Comparison of ENCODE assay signal across 7 mouse cellular contexts in genomic region chr8:120800308-120800865, GRCm38 (mm10).
DNase-seq lines count a peak whose midpoint lies in the region; TF ChIP-seq lines count a peak whose summit lies in the region.

No protein-coding gene starts in this region.

- TF ChIP-seq POLR2A in MEL (IDR thresholded peaks at IDR 0.05; ENCODE audit: control insufficient read depth in 1 of 2, insufficient read depth in 1 of 2, low read depth in 1 of 2, low read length in 2 of 2, poor library complexity in 1 of 2): no peak

- intact Hi-C loops in heart, postnatal 36 days (cut with DNase I): no loop called here

- H3K9ac ChIP-seq in MEL (ENCODE audit: control insufficient read depth, low read depth, low read length, poor library complexity, severe bottlenecking): no peak overlapping the region

- TF ChIP-seq CTCF in MEL (IDR thresholded peaks at IDR 0.05 in 2 of 3, conservative IDR thresholded peaks at IDR 0.05 in 1 of 3; ENCODE audit: control insufficient read depth in 1 of 3, insufficient read depth in 1 of 3, low read depth in 2 of 3, low read length in 3 of 3, poor library complexity in 1 of 3, severe bottlenecking in 1 of 3): peak in 2 of 3 experiments; percentile 21 to 44; a peak in 4 of 6 replicates
- TF ChIP-seq CTCF in layer of hippocampus, adult 2 months (conservative IDR thresholded peaks at IDR 0.05): peak; percentile 93

- no peaks in the 10 kb centered on the region for H3K36me3 ChIP-seq in MEL (ENCODE audit: control insufficient read depth in 1 of 2, insufficient read depth in 2 of 2, low read length in 2 of 2)

- TF ChIP-seq RAD21 in MEL (IDR thresholded peaks at IDR 0.05; ENCODE audit: low read depth, low read length): no peak

- no peak overlapping the region for H3K4me3 ChIP-seq in MEL (ENCODE audit: control insufficient read depth in 1 of 2, insufficient read depth in 1 of 2, low read depth in 2 of 2, low read length in 2 of 2)
- no peak overlapping the region for H3K4me3 ChIP-seq in layer of hippocampus, adult 2 months

- no peaks in the 10 kb centered on the region for H3K4me1 ChIP-seq in MEL (ENCODE audit: control insufficient read depth in 1 of 2, insufficient read depth in 2 of 2, low read length in 2 of 2)

- no peaks in the 10 kb centered on the region for H3K27me3 ChIP-seq in MEL (ENCODE audit: control insufficient read depth in 1 of 2, insufficient read depth in 2 of 2, low read length in 2 of 2)

- no peaks in the 10 kb centered on the region for H3K79me2 ChIP-seq in MEL (ENCODE audit: control insufficient read depth, insufficient read depth, low read length, poor library complexity)

- TF ChIP-seq EP300 in MEL (IDR thresholded peaks at IDR 0.05; ENCODE audit: low read depth in 1 of 2, low read length in 2 of 2): no peak

- peak; percentile 23 to 48 for DNase-seq in CD8-positive naive resting alpha-beta T cell, adult 2 months (ENCODE audit: low read depth in 2 of 2, low spot score in 2 of 2)
- DNase-seq in MEL (ENCODE audit: low read depth, low spot score): no peak
- DNase-seq in embryo, embryonic 9.5 days (ENCODE audit: extremely low spot score): peak; percentile 64
- DNase-seq in heart, postnatal 36 days: peak; percentile 63 to 76
- peak in 1 of 2 experiments; percentile 64 for DNase-seq in layer of hippocampus, adult 2 months (ENCODE audit: low spot score in 2 of 2)
- DNase-seq in lung, postnatal 25 days (ENCODE audit: low spot score): peak; percentile 44
- peak; percentile 49 to 73 for DNase-seq in right cerebral cortex, postnatal 10 days (ENCODE audit: low spot score in 2 of 2)

- H3K9me3 ChIP-seq in MEL (replicated peaks; ENCODE audit: insufficient read depth, low read length): no peaks in the 10 kb centered on the region

- H3K27ac ChIP-seq in MEL (ENCODE audit: control insufficient read depth, low read depth, low read length): no peak overlapping the region
- no peak overlapping the region for H3K27ac ChIP-seq in layer of hippocampus, adult 2 months

TF ChIP-seq in MEL, 35 proteins besides CTCF, POLR2A, EP300 and RAD21:
- TF ChIP-seq USF2 (IDR thresholded peaks at IDR 0.05; ENCODE audit: borderline replicate concordance in 1 of 2, insufficient read depth in 1 of 2, low read depth in 1 of 2, low read length in 2 of 2): no peak
- no peak for TF ChIP-seq ZC3H11A (IDR thresholded peaks at IDR 0.05; ENCODE audit: low read depth, low read length)
- no peak for TF ChIP-seq RCOR1 (IDR thresholded peaks at IDR 0.05; ENCODE audit: low read depth, low read length)
- no peak for TF ChIP-seq MYC (IDR thresholded peaks at IDR 0.05; ENCODE audit: low read depth, low read length)
- TF ChIP-seq UBTF (IDR thresholded peaks at IDR 0.05; ENCODE audit: borderline replicate concordance, insufficient read depth, low read depth, low read length): no peak
- TF ChIP-seq USF1 (IDR thresholded peaks at IDR 0.05; ENCODE audit: low read depth, low read length): no peak
- no peak for TF ChIP-seq ELF1 (IDR thresholded peaks at IDR 0.05; ENCODE audit: low read depth, low read length)
- TF ChIP-seq MYB (IDR thresholded peaks at IDR 0.05; ENCODE audit: low read depth, low read length): no peak
- TF ChIP-seq GATA1 (IDR thresholded peaks at IDR 0.05; ENCODE audit: low read depth, low read length): no peak
- TF ChIP-seq CHD2 (IDR thresholded peaks at IDR 0.05; ENCODE audit: low read length): no peak
- TF ChIP-seq GABPA (IDR thresholded peaks at IDR 0.05; ENCODE audit: low read depth, low read length): no peak
- no peak for TF ChIP-seq NELFE (IDR thresholded peaks at IDR 0.05; ENCODE audit: low read depth, low read length)
- TF ChIP-seq E2F4 (IDR thresholded peaks at IDR 0.05; ENCODE audit: borderline replicate concordance, low read depth, low read length): no peak
- TF ChIP-seq BHLHE40 (IDR thresholded peaks at IDR 0.05; ENCODE audit: borderline replicate concordance, low read depth, low read length): no peak
TF ChIP-seq in MEL: peak in this region for 0.
